Mouse (Mus musculus) fibroblast of lung, adult 2 months (primary cell): ENCODE results near the gene Pes1.
"Not testable (repeated sequence)": the region's sequence is repeated elsewhere in the genome, so short reads cannot be mapped to it uniquely, and the experiment has no call there.

Experiments
- DNase-seq: peaks from one replicate; pipeline ENCODE4 v3.0.0-alpha.2; 2011; ENCODE audit warnings: low read depth

The Pes1 gene

GRCm38 (mm10) chr11:3963610-3964415 is at the start of gene Pes1:
Gene Pes1, plus strand, starts transcription at chr11:3963975.
- DNase-seq, result peak; percentile 81

DNA sequence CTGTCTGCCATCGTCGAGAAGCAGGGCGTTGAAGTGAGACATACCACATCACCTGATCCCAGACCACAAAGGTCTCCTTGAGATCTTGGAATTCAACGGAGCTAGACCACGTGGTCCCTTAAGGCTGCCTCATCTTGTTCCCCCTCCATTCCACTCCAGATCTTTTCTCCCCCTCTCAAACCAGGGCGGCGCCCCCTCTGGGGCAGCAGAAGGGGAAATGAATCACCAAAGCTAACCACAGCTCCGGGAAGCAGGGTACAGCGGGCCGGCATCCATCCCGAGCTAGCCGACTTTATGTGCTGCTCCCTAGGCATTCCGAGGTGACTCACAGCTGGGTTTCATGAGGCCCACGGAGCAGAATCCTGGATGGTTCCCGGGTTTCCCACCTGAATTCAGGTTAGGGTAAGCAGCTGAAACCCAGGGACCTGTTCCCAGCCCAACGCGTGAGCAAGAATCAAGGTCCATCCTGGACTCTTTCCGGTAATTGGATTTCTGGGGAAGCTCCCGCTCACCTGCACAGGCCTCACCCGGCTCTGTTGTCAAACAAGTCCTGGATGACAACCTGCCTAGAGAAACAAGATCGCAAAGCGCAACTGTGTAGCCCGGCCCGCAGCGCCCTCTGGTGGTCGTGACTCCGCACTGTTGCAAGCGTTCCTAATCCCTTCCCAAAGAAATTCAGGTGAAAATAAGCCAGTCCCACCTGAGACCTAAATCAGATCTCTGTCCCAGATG is 49.5 kb upstream of the Pes1 start, which contains the start of gene Slc35e4:
Slc35e4 (minus strand) TSS at position 556 of the 732 bp plus-strand sequence.
- peak; percentile 92 for DNase-seq

DNA sequence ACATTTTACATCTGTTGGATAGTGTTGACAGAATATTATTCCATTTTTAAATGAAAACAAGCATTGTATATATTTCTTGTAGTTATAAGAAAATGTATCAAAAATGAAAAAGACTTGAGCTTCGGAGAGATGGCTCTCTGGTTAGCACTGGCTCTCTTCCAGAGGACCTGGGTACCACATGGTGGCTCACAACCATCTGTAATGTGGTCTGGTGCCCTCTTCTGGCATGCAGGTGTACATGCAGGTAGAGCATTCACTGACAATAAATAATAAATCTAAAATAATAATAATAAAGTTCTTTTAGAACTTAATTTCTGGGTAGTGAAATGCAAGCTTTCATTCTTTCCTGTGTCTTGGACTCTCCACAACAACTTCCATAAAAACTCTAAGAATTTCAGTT is 45.0 kb upstream of the Pes1 start:
- no peak for DNase-seq

DNA sequence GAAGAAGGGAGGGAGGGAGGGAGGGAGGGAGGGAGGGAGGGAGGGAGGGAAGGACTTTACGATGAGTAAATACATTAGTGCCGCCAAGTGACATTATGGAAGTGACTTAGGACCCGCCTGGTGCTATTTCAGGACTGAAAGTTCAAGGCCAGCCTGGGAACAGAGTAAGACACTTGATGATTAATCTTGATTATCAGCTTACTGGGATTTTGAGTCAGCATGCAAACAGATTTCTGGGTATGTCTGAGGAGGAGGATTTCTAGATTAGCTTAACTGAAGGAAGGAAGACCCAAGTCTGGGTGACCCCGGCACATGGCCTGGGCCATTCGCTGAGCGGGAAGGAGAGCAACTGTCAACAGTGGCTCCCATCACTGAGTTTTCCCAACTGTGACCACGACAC is 43.3 kb upstream of the Pes1 start:
- DNase-seq, result no peak

DNA sequence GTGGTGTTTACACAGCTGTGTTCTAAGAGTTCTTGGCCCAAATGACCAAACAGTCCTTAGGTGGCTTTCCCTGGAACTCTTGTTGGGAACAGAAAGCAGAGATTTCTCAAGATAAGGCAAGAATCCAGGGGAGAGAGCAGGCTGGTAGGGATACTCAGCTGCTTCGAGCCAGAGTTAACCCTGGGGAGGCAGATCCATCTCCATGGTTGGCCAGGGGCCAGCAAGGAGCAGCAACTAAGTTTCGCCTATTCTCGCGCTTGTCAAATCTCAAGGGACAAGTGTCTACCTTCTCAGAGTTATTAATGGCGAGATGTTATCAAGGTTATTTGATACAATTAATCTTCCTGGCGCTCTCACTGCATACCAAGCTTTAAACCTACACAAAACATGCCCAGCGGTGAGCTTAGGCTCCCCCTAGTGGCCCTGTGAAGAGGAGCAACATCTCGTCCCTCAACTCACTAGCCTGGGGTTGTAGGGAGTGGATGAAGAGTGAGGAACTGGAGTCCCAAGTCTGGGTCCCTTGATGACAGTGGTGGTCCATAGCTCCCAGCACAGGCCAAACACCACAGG is 42.4 kb upstream of the Pes1 start:
- DNase-seq, result no peak

- DNase-seq, result no peak
Measured at GRCm38 (mm10) chr11:3922115-3922514, 41.7 kb upstream of the Pes1 start.

DNA sequence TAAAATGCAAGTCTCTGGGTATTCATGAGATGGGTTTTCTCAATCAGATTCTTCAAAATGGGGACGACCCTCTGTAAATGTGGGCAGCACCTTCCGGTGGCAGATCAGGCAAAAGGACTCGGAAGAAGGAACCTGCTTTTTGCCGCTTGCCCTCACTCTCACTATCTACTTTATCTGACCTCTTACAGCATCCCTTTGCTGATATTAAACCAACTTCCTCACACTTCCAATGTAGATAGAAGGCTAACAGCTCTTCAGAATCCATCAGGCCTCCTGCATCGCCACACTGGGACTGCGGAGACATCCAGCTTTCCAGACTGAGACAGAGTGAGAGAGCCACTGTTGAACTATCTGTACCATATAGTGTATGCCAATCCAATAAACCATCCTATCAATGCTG is 41.0 kb upstream of the Pes1 start:
- no peak for DNase-seq

DNA sequence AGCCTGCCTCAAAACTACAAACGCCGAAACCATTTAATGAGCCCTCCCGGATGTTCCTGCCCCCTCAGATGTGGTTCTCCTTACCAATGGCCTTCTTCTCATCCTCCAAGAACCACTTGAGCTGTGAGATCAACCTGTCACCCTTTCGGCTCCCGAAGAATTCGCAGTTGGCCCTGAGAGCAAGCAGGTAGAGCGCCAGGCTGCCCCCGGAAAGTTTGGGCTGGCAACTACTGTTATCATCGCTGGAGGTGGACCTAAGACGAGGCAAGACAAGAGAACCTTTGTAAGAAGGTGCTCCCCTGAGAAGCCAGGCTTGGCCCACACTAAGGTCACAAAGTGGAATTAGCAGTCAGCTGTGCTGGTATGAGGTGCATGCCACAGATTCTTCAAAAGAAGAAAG is 37.9 kb upstream of the Pes1 start:
- no peak for DNase-seq

- DNase-seq, result no peak
Measured at GRCm38 (mm10) chr11:3930019-3930418, 33.8 kb upstream of the Pes1 start.

DNA sequence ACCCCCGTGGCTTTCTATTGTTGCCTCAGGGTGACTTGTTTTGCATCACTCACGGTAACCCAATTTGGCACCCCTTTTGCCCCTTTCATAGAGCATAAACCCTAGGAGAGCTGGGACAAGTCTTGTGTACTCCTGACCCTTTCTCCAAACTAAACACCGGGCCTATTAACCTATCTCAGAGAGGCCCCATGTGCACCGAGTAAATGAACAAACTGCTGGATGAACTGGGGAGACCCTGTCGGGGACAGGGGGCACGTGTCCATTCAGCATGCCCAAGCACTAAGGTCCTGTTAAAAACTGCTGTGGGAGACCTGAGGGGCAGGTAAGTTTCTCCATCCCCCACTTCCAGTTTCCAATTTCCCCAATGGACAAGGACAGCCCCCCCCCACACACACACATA is 32.8 kb upstream of the Pes1 start:
- no peak for DNase-seq

DNA sequence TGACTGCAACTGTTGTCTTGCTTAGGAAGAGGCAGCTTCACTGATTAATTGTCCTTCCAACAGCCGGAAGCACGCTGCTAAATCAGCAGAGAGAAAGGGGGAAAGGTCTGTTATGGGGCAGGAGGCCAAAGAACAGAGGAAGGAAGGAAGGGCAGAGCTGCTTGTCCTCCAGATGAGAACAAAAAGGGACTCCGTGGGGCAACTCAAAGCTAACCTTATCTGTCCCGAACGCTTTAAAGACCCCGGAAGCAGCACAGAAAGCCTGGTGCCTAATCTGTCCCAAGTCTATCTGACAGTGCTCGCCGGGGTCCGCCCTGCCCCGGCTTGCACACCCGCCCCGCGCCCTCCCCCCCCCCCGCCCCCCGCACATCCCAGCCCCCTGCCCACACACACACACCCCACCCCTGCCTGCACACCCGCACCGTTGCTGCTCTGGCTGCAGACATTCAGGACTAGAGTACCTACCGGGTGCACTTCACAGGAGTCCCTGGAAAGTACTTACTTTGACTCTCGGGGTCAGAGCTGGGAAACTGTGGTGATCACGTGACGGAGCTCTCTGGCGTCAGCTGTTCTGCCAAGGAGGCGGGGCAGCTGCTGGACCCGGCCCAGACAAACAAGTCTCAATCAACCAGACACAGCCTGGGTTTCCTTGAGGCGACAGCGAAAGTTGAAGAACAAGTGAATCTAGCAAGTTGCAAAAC is 32.1 kb upstream of the Pes1 start, which contains the start of gene Tcn2:
Tcn2 (minus strand) TSS at position 649 of the 701 bp plus-strand sequence.
- DNase-seq, result peak; percentile 54

DNA sequence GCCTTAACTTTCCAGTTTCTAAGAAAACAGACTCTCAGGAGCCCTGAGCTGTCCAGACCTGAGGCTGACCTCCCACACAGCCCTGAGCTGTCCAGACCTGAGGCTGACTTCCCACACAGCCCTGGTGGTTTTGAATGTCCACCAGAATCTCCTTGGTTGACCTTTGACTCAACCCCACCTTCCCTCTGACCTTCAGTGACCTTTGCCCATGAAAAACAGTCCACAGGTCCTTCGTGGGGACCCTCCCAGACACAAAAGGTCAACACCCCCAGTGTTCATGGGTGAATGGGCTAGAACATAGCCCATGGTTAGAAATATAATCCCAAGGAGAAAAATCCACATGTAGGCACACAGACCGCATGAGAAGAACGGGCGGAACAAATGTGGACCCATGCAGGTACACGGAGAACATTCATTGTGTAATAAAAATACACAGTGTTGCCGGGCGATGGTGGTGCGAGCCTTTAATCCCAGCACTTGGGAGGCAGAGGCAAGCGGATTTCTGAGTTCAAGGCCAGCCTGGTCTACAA is 30.0 kb upstream of the Pes1 start:
- DNase-seq, result no peak

GRCm38 (mm10) chr11:3935135-3935534 is 28.6 kb upstream of the Pes1 start:
- DNase-seq, result no peak

DNA sequence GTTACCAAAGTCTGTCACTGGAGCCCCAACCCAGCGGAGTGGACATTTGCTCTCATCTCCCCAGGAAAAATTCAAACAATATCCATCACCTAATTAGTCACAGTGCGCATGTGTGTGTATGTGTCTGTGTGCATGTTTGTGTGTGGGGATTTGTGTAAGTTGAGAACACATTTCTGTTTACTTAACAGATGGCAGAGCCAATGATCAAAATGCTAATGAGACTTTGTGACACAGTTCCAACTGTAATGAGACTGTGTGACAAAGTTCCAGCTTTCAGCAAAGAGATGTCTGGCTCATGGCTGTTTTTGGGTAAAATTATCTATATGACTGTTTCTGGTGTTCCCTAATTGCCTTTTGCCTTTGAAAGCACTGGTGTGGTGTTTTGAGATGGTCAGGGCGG is 27.5 kb upstream of the Pes1 start:
- no peak for DNase-seq

GRCm38 (mm10) chr11:3937321-3937874 is 26.4 kb upstream of the Pes1 start:
- no peak for DNase-seq

- no peak for DNase-seq
Measured at GRCm38 (mm10) chr11:3941371-3941770, 22.4 kb upstream of the Pes1 start.

- DNase-seq, result no peak
Measured at GRCm38 (mm10) chr11:3946386-3946785, 17.4 kb upstream of the Pes1 start.

DNA sequence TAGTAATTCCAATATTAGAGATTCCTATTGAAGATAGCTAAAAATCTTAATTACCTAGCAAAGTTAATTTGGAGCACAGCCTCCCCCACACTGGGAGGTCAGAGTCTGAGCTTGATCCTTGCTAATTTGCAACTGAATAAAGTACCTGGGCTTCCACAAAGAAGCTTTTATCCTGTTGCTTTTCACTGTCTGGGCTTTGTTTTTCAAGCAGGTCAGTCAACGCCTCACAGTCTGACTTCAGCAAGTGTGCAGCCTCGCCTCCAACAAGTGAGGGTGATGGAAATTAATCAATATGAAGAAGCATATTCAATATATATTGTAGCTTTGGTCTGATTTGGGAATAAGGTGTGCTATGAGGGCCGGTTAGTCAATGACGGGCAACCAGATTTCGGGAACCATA is 8.9 kb upstream of the Pes1 start:
- not testable (repeated sequence) for DNase-seq

- not testable (repeated sequence) for DNase-seq
Measured at GRCm38 (mm10) chr11:3955371-3955770, 8.4 kb upstream of the Pes1 start.

GRCm38 (mm10) chr11:3960901-3961300 is 2.9 kb upstream of the Pes1 start:
- DNase-seq, result no peak

- no peak for DNase-seq
Measured at GRCm38 (mm10) chr11:3961761-3962160, 2.0 kb upstream of the Pes1 start.

GRCm38 (mm10) chr11:3963155-3963554 is 620 bp upstream of the Pes1 start:
- no peak for DNase-seq
